ENCODE assay signal across 23 mouse cellular contexts in the genomic region with DNA sequence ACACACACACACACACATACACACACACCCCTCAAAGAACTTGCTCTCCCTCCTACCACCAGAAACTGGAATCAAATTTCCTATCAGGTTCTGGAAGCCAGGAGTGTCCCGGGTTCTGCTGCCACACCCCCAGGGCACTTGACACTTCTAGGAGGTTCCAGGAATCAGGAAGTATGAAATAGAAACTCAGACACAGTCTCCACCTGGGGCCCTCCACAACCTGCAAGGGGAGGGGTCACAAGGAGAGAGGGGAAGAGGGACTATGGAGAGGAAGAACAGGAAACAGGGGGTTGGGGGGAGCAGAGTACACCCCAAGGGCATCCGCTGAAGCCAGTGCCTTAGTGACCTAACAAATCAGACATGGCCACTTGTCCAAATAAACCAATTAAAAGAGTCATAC. TPM values are rescaled to one million over a fixed set of nuclear protein-coding genes. Genes with fewer than 3 reads are reported as not detected.
DNase-seq lines count a peak whose midpoint lies in the region; ATAC-seq and TF ChIP-seq lines count a peak whose summit lies in the region.
"Had no signal": no experiment of that assay in that cellular context is flagged by ENCODE, and none has a peak within 500 bp of the region (broad histone marks: within the 10 kb centered on the region; RNA-seq: fewer than 3 reads in every experiment).

No protein-coding gene starts in this region.

- H3K4me1 ChIP-seq in heart, embryonic 10.5 days: peaks cover 26% of the 10 kb centered on the region; the same call in 1 of the 2 replicates
- H3K4me1 ChIP-seq in midbrain, embryonic 11.5 days (ENCODE audit: control insufficient read depth, insufficient read depth, low read length): no peaks in the 10 kb centered on the region
- H3K4me1 ChIP-seq in midbrain, postnatal 0 days (ENCODE audit: insufficient read depth, low read length): no peaks in the 10 kb centered on the region
- H3K4me1 ChIP-seq in stomach, embryonic 15.5 days: no peaks in the 10 kb centered on the region
- no peaks in the 10 kb centered on the region for H3K4me1 ChIP-seq in forebrain, embryonic 13.5 days
- H3K4me1 ChIP-seq: forebrain, embryonic 12.5 days; hindbrain, embryonic 15.5 days had no signal

- no peak overlapping the region for H3K4me3 ChIP-seq in heart, embryonic 10.5 days
- no peak overlapping the region for H3K4me3 ChIP-seq in midbrain, embryonic 11.5 days (ENCODE audit: low read depth, low read length)
- no peak overlapping the region for H3K4me3 ChIP-seq in midbrain, postnatal 0 days (ENCODE audit: low read depth, low read length)
- no peak overlapping the region for H3K4me3 ChIP-seq in stomach, embryonic 15.5 days (replicated peaks)
- H3K4me3 ChIP-seq in forebrain, embryonic 13.5 days: no peak overlapping the region
- H3K4me3 ChIP-seq: embryonic facial prominence, embryonic 13.5 days; forebrain, embryonic 12.5 days; hindbrain, embryonic 15.5 days had no signal

- WGBS in heart, embryonic 10.5 days: 62% methylated on average over 2 of the region's 2 CpGs
- 81% methylated on average over 2 of the region's 2 CpGs for WGBS in midbrain, embryonic 11.5 days
- 77% methylated on average over 2 of the region's 2 CpGs for WGBS in midbrain, postnatal 0 days
- 53% methylated on average over 2 of the region's 2 CpGs for WGBS in stomach, embryonic 15.5 days
- 81% methylated on average over 2 of the region's 2 CpGs for WGBS in forebrain, embryonic 13.5 days

- H3K9ac ChIP-seq in midbrain, embryonic 11.5 days (ENCODE audit: low read length): no peak overlapping the region
- no peak overlapping the region for H3K9ac ChIP-seq in midbrain, postnatal 0 days (replicated peaks; ENCODE audit: low read length, poor library complexity, severe bottlenecking)
- H3K9ac ChIP-seq in stomach, embryonic 15.5 days: no peak overlapping the region
- H3K9ac ChIP-seq in forebrain, embryonic 13.5 days: no peak overlapping the region
- H3K9ac ChIP-seq: embryonic facial prominence, embryonic 13.5 days; forebrain, embryonic 12.5 days; forebrain, postnatal 0 days; hindbrain, embryonic 15.5 days had no signal

- intact Hi-C loops in heart, postnatal 10 days (cut with DNase I): no loop called here

- H3K36me3 ChIP-seq in heart, embryonic 10.5 days: no peaks in the 10 kb centered on the region
- H3K36me3 ChIP-seq in midbrain, embryonic 11.5 days (ENCODE audit: control insufficient read depth, insufficient read depth, low read length): no peaks in the 10 kb centered on the region
- no peaks in the 10 kb centered on the region for H3K36me3 ChIP-seq in midbrain, postnatal 0 days (ENCODE audit: insufficient read depth, low read length)
- H3K36me3 ChIP-seq in stomach, embryonic 15.5 days: no peaks in the 10 kb centered on the region
- no peaks in the 10 kb centered on the region for H3K36me3 ChIP-seq in forebrain, embryonic 13.5 days (ENCODE audit: poor library complexity, severe bottlenecking)
- H3K36me3 ChIP-seq: embryonic facial prominence, embryonic 13.5 days; forebrain, embryonic 12.5 days; hindbrain, embryonic 15.5 days had no signal

- no peak for ATAC-seq in midbrain, embryonic 11.5 days (ENCODE audit: low FRiP score)
- no peak for ATAC-seq in midbrain, postnatal 0 days (ENCODE audit: low FRiP score)
- peak; percentile 40; the same call in 1 of the 2 replicates for ATAC-seq in stomach, embryonic 15.5 days (ENCODE audit: insufficient read depth, low FRiP score, low read depth)
- no peak for ATAC-seq in forebrain, embryonic 13.5 days
- ATAC-seq: activated CD4-positive, CD25-positive, alpha-beta regulatory T cell, adult 4 months; forebrain, postnatal 0 days; Patski had no signal

- H3K4me2 ChIP-seq in midbrain, embryonic 11.5 days: no peak overlapping the region
- H3K4me2 ChIP-seq in midbrain, postnatal 0 days (ENCODE audit: low read depth, low read length, poor library complexity, severe bottlenecking): no peak overlapping the region
- H3K4me2 ChIP-seq in stomach, embryonic 15.5 days: no peak overlapping the region
- no peak overlapping the region for H3K4me2 ChIP-seq in forebrain, embryonic 13.5 days
- H3K4me2 ChIP-seq: embryonic facial prominence, embryonic 13.5 days; forebrain, embryonic 12.5 days; heart, embryonic 11.5 days; hindbrain, embryonic 15.5 days had no signal

- TF ChIP-seq CTCF in midbrain, postnatal 0 days (IDR thresholded peaks at IDR 0.05): no peak

- H3K27ac ChIP-seq in heart, embryonic 10.5 days: no peak overlapping the region
- no peak overlapping the region for H3K27ac ChIP-seq in midbrain, embryonic 11.5 days (ENCODE audit: low read depth, low read length)
- no peak overlapping the region for H3K27ac ChIP-seq in midbrain, postnatal 0 days (ENCODE audit: low read depth, low read length)
- no peak overlapping the region for H3K27ac ChIP-seq in stomach, embryonic 15.5 days
- no peak overlapping the region for H3K27ac ChIP-seq in forebrain, embryonic 13.5 days
- H3K27ac ChIP-seq: embryonic facial prominence, embryonic 13.5 days; forebrain, embryonic 12.5 days; hindbrain, embryonic 15.5 days had no signal

- DNase-seq in heart, embryonic 10.5 days (ENCODE audit: low spot score): peak; percentile 17
- no peak for DNase-seq in heart, postnatal 10 days
- DNase-seq in midbrain, embryonic 11.5 days (ENCODE audit: low spot score, missing footprints): peak; percentile 49
- no peak for DNase-seq in midbrain, postnatal 0 days (ENCODE audit: low spot score)
- DNase-seq: adrenal gland, postnatal 25 days; cerebellum, adult 2 months; cerebellum, postnatal 10 days; forebrain, postnatal 0 days; gastrocnemius, postnatal 25 days; heart, adult 18-20 months; heart, postnatal 36 days had no signal

- no peaks in the 10 kb centered on the region for H3K27me3 ChIP-seq in heart, embryonic 10.5 days (ENCODE audit: insufficient read depth, poor library complexity, severe bottlenecking)
- H3K27me3 ChIP-seq in midbrain, embryonic 11.5 days (ENCODE audit: control insufficient read depth, insufficient read depth, low read length): no peaks in the 10 kb centered on the region
- no peaks in the 10 kb centered on the region for H3K27me3 ChIP-seq in midbrain, postnatal 0 days (ENCODE audit: insufficient read depth, low read length)
- no peaks in the 10 kb centered on the region for H3K27me3 ChIP-seq in stomach, embryonic 15.5 days (replicated peaks)
- no peaks in the 10 kb centered on the region for H3K27me3 ChIP-seq in forebrain, embryonic 13.5 days
- H3K27me3 ChIP-seq: CH12.LX; embryonic facial prominence, embryonic 13.5 days; forebrain, embryonic 12.5 days; hindbrain, embryonic 15.5 days had no signal

- H3K9me3 ChIP-seq in heart, embryonic 10.5 days: no peaks in the 10 kb centered on the region
- H3K9me3 ChIP-seq in midbrain, embryonic 11.5 days (ENCODE audit: control insufficient read depth, low read length): no peaks in the 10 kb centered on the region
- no peaks in the 10 kb centered on the region for H3K9me3 ChIP-seq in midbrain, postnatal 0 days (ENCODE audit: low read length)
- no peaks in the 10 kb centered on the region for H3K9me3 ChIP-seq in stomach, embryonic 15.5 days
- no peaks in the 10 kb centered on the region for H3K9me3 ChIP-seq in forebrain, embryonic 13.5 days (replicated peaks)
- H3K9me3 ChIP-seq: embryonic facial prominence, embryonic 13.5 days; forebrain, embryonic 12.5 days; hindbrain, embryonic 15.5 days had no signal

RNA-seq across cellular contexts. Expression of gene Cxcr1, which starts 13.0 kb away (rescaled TPM):
- polyA plus RNA-seq in heart, embryonic 10.5 days (2016; fragmentation: Nextera tagmentation; extraction: Ambion mirVana): not detected in 2 replicates
- not detected for total RNA-seq in heart, postnatal 10 days (2021)
- not detected in 2 replicates for polyA plus RNA-seq in midbrain, embryonic 11.5 days (2014; fragmentation: Nextera tagmentation; extraction: Ambion mirVana)
- total RNA-seq in midbrain, postnatal 0 days (2014; rRNA removed): not detected in 2 replicates
- not detected in 2 replicates for polyA plus RNA-seq in midbrain, postnatal 0 days (2015; fragmentation: Nextera tagmentation; extraction: Ambion mirVana)
- polyA plus RNA-seq in stomach, embryonic 15.5 days (2015; fragmentation: Nextera tagmentation; extraction: Ambion mirVana): not detected in 2 replicates
- not detected in 2 replicates for polyA plus RNA-seq in forebrain, embryonic 13.5 days (2015; fragmentation: Nextera tagmentation; extraction: Ambion mirVana)
- total RNA-seq: adrenal gland, adult 18-20 months; adrenal gland, postnatal 25 days; CH12.LX; forebrain, postnatal 0 days; gastrocnemius, adult 18-20 months; gastrocnemius, postnatal 25 days; heart, adult 18-20 months; heart, postnatal 36 days had no signal
- polyA plus RNA-seq: activated CD4-positive, CD25-positive, alpha-beta regulatory T cell, adult 4 months; cerebellum, adult 2 months; embryonic facial prominence, embryonic 13.5 days; forebrain, embryonic 12.5 days; forebrain, postnatal 0 days; heart, embryonic 11.5 days; heart, embryonic 16.5 days; hindbrain, embryonic 15.5 days; Patski had no signal

RNA-seq across cellular contexts. Expression of gene Cxcr2, which starts 27.7 kb away (rescaled TPM):
- polyA plus RNA-seq in heart, embryonic 10.5 days (2016; fragmentation: Nextera tagmentation; extraction: Ambion mirVana): 0.09 and 0.20 TPM in 2 replicates
- total RNA-seq in heart, postnatal 10 days (2021): under 1 TPM; 0.14 to 0.17 TPM
- polyA plus RNA-seq in midbrain, embryonic 11.5 days (2014; fragmentation: Nextera tagmentation; extraction: Ambion mirVana): 0.07 and 0.15 TPM in 2 replicates
- 0.38 TPM in 1 of 2 replicates, not detected in the other for total RNA-seq in midbrain, postnatal 0 days (2014; rRNA removed)
- 0.05 and 0.16 TPM in 2 replicates for polyA plus RNA-seq in midbrain, postnatal 0 days (2015; fragmentation: Nextera tagmentation; extraction: Ambion mirVana)
- 0.67 and 0.69 TPM in 2 replicates for polyA plus RNA-seq in stomach, embryonic 15.5 days (2015; fragmentation: Nextera tagmentation; extraction: Ambion mirVana)
- 0.14 TPM in 1 of 2 replicates, not detected in the other for polyA plus RNA-seq in forebrain, embryonic 13.5 days (2015; fragmentation: Nextera tagmentation; extraction: Ambion mirVana)
- total RNA-seq: adrenal gland, postnatal 25 days; gastrocnemius, adult 18-20 months; gastrocnemius, postnatal 25 days had no signal
- polyA plus RNA-seq: forebrain, embryonic 12.5 days had no signal

RNA-seq across cellular contexts. Expression of gene Arpc2, which starts 54.4 kb away (rescaled TPM):
- 470 and 475 TPM in 2 replicates for polyA plus RNA-seq in heart, embryonic 10.5 days (2016; fragmentation: Nextera tagmentation; extraction: Ambion mirVana)
- total RNA-seq in heart, postnatal 10 days (2021): 100 to 1,000 TPM; 213 to 219 TPM
- polyA plus RNA-seq in midbrain, embryonic 11.5 days (2014; fragmentation: Nextera tagmentation; extraction: Ambion mirVana): 316 and 328 TPM in 2 replicates
- total RNA-seq in midbrain, postnatal 0 days (2014; rRNA removed): 149 and 183 TPM in 2 replicates
- 442 and 464 TPM in 2 replicates for polyA plus RNA-seq in midbrain, postnatal 0 days (2015; fragmentation: Nextera tagmentation; extraction: Ambion mirVana)
- polyA plus RNA-seq in stomach, embryonic 15.5 days (2015; fragmentation: Nextera tagmentation; extraction: Ambion mirVana): 493 and 505 TPM in 2 replicates
- polyA plus RNA-seq in forebrain, embryonic 13.5 days (2015; fragmentation: Nextera tagmentation; extraction: Ambion mirVana): 367 and 371 TPM in 2 replicates

RNA-seq across cellular contexts. Expression of gene Rufy4, which starts 56.1 kb away (rescaled TPM):
- 0.16 and 0.23 TPM in 2 replicates for polyA plus RNA-seq in heart, embryonic 10.5 days (2016; fragmentation: Nextera tagmentation; extraction: Ambion mirVana)
- 1 to 10 TPM; 1.2 to 1.5 TPM for total RNA-seq in heart, postnatal 10 days (2021)
- polyA plus RNA-seq in midbrain, embryonic 11.5 days (2014; fragmentation: Nextera tagmentation; extraction: Ambion mirVana): 0.22 and 0.25 TPM in 2 replicates
- 0.33 TPM in 1 of 2 replicates, not detected in the other for total RNA-seq in midbrain, postnatal 0 days (2014; rRNA removed)
- polyA plus RNA-seq in midbrain, postnatal 0 days (2015; fragmentation: Nextera tagmentation; extraction: Ambion mirVana): 0.09 and 0.11 TPM in 2 replicates
- 0.23 and 0.43 TPM in 2 replicates for polyA plus RNA-seq in stomach, embryonic 15.5 days (2015; fragmentation: Nextera tagmentation; extraction: Ambion mirVana)
- polyA plus RNA-seq in forebrain, embryonic 13.5 days (2015; fragmentation: Nextera tagmentation; extraction: Ambion mirVana): 0.19 and 0.26 TPM in 2 replicates
- total RNA-seq: CH12.LX; forebrain, postnatal 0 days had no signal
- polyA plus RNA-seq: activated CD4-positive, CD25-positive, alpha-beta regulatory T cell, adult 4 months had no signal

RNA-seq across cellular contexts. Expression of gene Tns1, which starts 57.2 kb away (rescaled TPM):
- 49.8 and 75.4 TPM in 2 replicates for polyA plus RNA-seq in heart, embryonic 10.5 days (2016; fragmentation: Nextera tagmentation; extraction: Ambion mirVana)
- total RNA-seq in heart, postnatal 10 days (2021): 100 to 1,000 TPM; 532 to 688 TPM
- polyA plus RNA-seq in midbrain, embryonic 11.5 days (2014; fragmentation: Nextera tagmentation; extraction: Ambion mirVana): 6.9 and 9.3 TPM in 2 replicates
- total RNA-seq in midbrain, postnatal 0 days (2014; rRNA removed): 22.5 and 31.5 TPM in 2 replicates
- 9.8 and 10.2 TPM in 2 replicates for polyA plus RNA-seq in midbrain, postnatal 0 days (2015; fragmentation: Nextera tagmentation; extraction: Ambion mirVana)
- polyA plus RNA-seq in stomach, embryonic 15.5 days (2015; fragmentation: Nextera tagmentation; extraction: Ambion mirVana): 34.5 and 40.3 TPM in 2 replicates
- 10.4 and 10.6 TPM in 2 replicates for polyA plus RNA-seq in forebrain, embryonic 13.5 days (2015; fragmentation: Nextera tagmentation; extraction: Ambion mirVana)

Comparison
In these comparisons a context has a peak if more than half of its experiments do, and no peak if none do; other contexts are left out.
1. DNase-seq: peak in heart, embryonic 10.5 days (single experiment) and midbrain, embryonic 11.5 days (single experiment); none in heart, postnatal 10 days (0 of 2) and midbrain, postnatal 0 days (single experiment).